Mouse (Mus musculus) forelimb bud, embryonic 11.5 days (tissue): ENCODE measurements at regions not wholly inside any gene's neighbourhood (a gene's known extent, or its start where the extent isn't known, plus 50 kb on each side); places are given as distances from the start of the nearest gene placed in this dataset.

Experiments
- DNase-seq: peaks from one replicate; pipeline ENCODE4 v3.0.0-alpha.2; 2012; ENCODE audit warnings: low read depth, low spot score

- no peak for DNase-seq
Measured at GRCm38 (mm10) chr1:73541371-73541770, 525.7 kb upstream of the Tnp1 start.

GRCm38 (mm10) chr1:73538420-73538871, 522.7 kb upstream of the Tnp1 start:
- peak; percentile 32 for DNase-seq

GRCm38 (mm10) chr1:73535726-73536265, 520.1 kb upstream of the Tnp1 start:
- no peak for DNase-seq

GRCm38 (mm10) chr1:73533526-73533925, 517.8 kb upstream of the Tnp1 start:
- no peak for DNase-seq

- no peak for DNase-seq
Measured at GRCm38 (mm10) chr1:73532316-73532715, 516.6 kb upstream of the Tnp1 start.

GRCm38 (mm10) chr1:73531831-73532230, 516.1 kb upstream of the Tnp1 start:
- DNase-seq, result no peak

- DNase-seq, result no peak
Measured at GRCm38 (mm10) chr1:73530326-73530725, 514.6 kb upstream of the Tnp1 start.

- DNase-seq, result no peak
Measured at GRCm38 (mm10) chr1:73528623-73529022, 512.9 kb upstream of the Tnp1 start.

GRCm38 (mm10) chr1:73516441-73516840, 500.7 kb upstream of the Tnp1 start:
- DNase-seq, result no peak

GRCm38 (mm10) chr1:73515781-73516180, 500.1 kb upstream of the Tnp1 start:
- DNase-seq, result no peak

- DNase-seq, result no peak
Measured at GRCm38 (mm10) chr1:73513822-73514221, 498.1 kb upstream of the Tnp1 start.

- no peak for DNase-seq
Measured at GRCm38 (mm10) chr1:73512836-73513235, 497.1 kb upstream of the Tnp1 start.

- peak; percentile 23 for DNase-seq
Measured at GRCm38 (mm10) chr1:73507071-73507754, 491.5 kb upstream of the Tnp1 start.

GRCm38 (mm10) chr1:73503611-73504010, 487.9 kb upstream of the Tnp1 start:
- DNase-seq, result no peak

- DNase-seq, result no peak
Measured at GRCm38 (mm10) chr1:73500671-73501070, 485.0 kb upstream of the Tnp1 start.

- DNase-seq, result no peak
Measured at GRCm38 (mm10) chr1:73495971-73496749, 480.5 kb upstream of the Tnp1 start.

- DNase-seq, result no peak
Measured at GRCm38 (mm10) chr1:73481956-73482355, 466.2 kb upstream of the Tnp1 start.

- DNase-seq, result peak; percentile 18
Measured at GRCm38 (mm10) chr1:73479349-73479920, 463.7 kb upstream of the Tnp1 start.

GRCm38 (mm10) chr1:73460598-73460997, 444.9 kb upstream of the Tnp1 start:
- no peak for DNase-seq

GRCm38 (mm10) chr1:73459754-73460534, 444.2 kb upstream of the Tnp1 start:
- DNase-seq, result no peak

- DNase-seq, result no peak
Measured at GRCm38 (mm10) chr1:73457261-73457660, 441.6 kb upstream of the Tnp1 start.
